12 mouse cellular contexts compared by ENCODE assay signal in the genomic region with DNA sequence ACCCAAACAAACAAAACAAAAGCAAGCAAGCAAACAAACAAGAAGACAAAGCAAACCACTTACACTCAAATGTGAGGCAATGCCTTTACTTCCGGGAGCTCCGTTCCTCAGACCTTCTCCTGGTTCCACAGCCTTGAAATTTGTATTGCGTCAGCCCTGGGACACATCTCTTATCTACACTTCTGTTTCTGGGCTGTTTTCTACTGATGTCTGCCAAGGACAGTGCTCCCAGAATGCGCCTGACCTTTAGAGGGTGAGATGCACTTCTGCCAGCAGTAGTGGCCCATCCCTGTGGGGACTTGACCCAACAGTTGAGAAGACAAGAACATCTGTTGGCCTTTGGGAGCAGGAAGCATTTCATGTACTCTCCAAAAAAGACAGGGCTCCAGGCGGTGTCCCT.
DNase-seq lines count a peak whose midpoint lies in the region; ATAC-seq and TF ChIP-seq lines count a peak whose summit lies in the region.
"Had no signal": no experiment of that assay in that cellular context is flagged by ENCODE, and none has a peak within 500 bp of the region (broad histone marks: within the 10 kb centered on the region; RNA-seq: fewer than 3 reads in every experiment).

No protein-coding gene starts in this region.

- DNase-seq in stomach, postnatal 0 days (ENCODE audit: low spot score): no peak
- peak; percentile 62 to 73 for DNase-seq in spleen, postnatal 4 days (ENCODE audit: low spot score in 2 of 2)
- DNase-seq in hindbrain, embryonic 11.5 days (ENCODE audit: low spot score): no peak
- no peak for DNase-seq in midbrain, embryonic 11.5 days (ENCODE audit: low spot score, missing footprints)
- no peak for DNase-seq in lung, postnatal 10 days
- DNase-seq: kidney, postnatal 4 days; midbrain, embryonic 14.5 days; retina, postnatal 1 day; thymus, postnatal 14 days had no signal

- no peak for TF ChIP-seq CTCF in stomach, postnatal 0 days (IDR thresholded peaks at IDR 0.05; ENCODE audit: low read depth)

- no peak for TF ChIP-seq EP300 in stomach, postnatal 0 days (optimal IDR thresholded peaks at IDR 0.05)

- H3K9ac ChIP-seq in stomach, embryonic 15.5 days: no peak overlapping the region
- no peak overlapping the region for H3K9ac ChIP-seq in stomach, postnatal 0 days (ENCODE audit: low read length)
- no peak overlapping the region for H3K9ac ChIP-seq in intestine, embryonic 16.5 days (ENCODE audit: low read depth, low read length)
- no peak overlapping the region for H3K9ac ChIP-seq in hindbrain, embryonic 11.5 days (ENCODE audit: low read depth, low read length)
- H3K9ac ChIP-seq in midbrain, embryonic 11.5 days (ENCODE audit: low read length): no peak overlapping the region

- H3K4me3 ChIP-seq in stomach, embryonic 15.5 days (replicated peaks): no peak overlapping the region
- no peak overlapping the region for H3K4me3 ChIP-seq in stomach, postnatal 0 days (ENCODE audit: low read depth, low read length)
- H3K4me3 ChIP-seq in intestine, embryonic 16.5 days (ENCODE audit: low read length): no peak overlapping the region
- H3K4me3 ChIP-seq in hindbrain, embryonic 11.5 days (ENCODE audit: low read depth, low read length): no peak overlapping the region
- no peak overlapping the region for H3K4me3 ChIP-seq in midbrain, embryonic 11.5 days (ENCODE audit: low read depth, low read length)

- H3K27me3 ChIP-seq in stomach, embryonic 15.5 days (replicated peaks): no peaks in the 10 kb centered on the region
- no peaks in the 10 kb centered on the region for H3K27me3 ChIP-seq in stomach, postnatal 0 days (ENCODE audit: control insufficient read depth, insufficient read depth, low read length)
- H3K27me3 ChIP-seq in intestine, embryonic 16.5 days (replicated peaks; ENCODE audit: control insufficient read depth, insufficient read depth, low read length): no peaks in the 10 kb centered on the region
- H3K27me3 ChIP-seq in hindbrain, embryonic 11.5 days (ENCODE audit: control insufficient read depth, insufficient read depth, low read length): no peaks in the 10 kb centered on the region
- no peaks in the 10 kb centered on the region for H3K27me3 ChIP-seq in midbrain, embryonic 11.5 days (ENCODE audit: control insufficient read depth, insufficient read depth, low read length)

- H3K9me3 ChIP-seq in stomach, embryonic 15.5 days: no peaks in the 10 kb centered on the region
- H3K9me3 ChIP-seq in stomach, postnatal 0 days (ENCODE audit: control insufficient read depth, low read length): no peaks in the 10 kb centered on the region
- no peaks in the 10 kb centered on the region for H3K9me3 ChIP-seq in intestine, embryonic 16.5 days (ENCODE audit: control insufficient read depth, low read length)
- H3K9me3 ChIP-seq in hindbrain, embryonic 11.5 days (ENCODE audit: control insufficient read depth, low read length): no peaks in the 10 kb centered on the region
- H3K9me3 ChIP-seq in midbrain, embryonic 11.5 days (ENCODE audit: control insufficient read depth, low read length): no peaks in the 10 kb centered on the region

- no peak overlapping the region for H3K4me2 ChIP-seq in stomach, embryonic 15.5 days
- H3K4me2 ChIP-seq in stomach, postnatal 0 days (replicated peaks; ENCODE audit: low read depth): no peak overlapping the region
- no peak overlapping the region for H3K4me2 ChIP-seq in intestine, embryonic 16.5 days (ENCODE audit: low read depth, low read length)
- no peak overlapping the region for H3K4me2 ChIP-seq in hindbrain, embryonic 11.5 days (replicated peaks; ENCODE audit: low read depth, low read length)
- H3K4me2 ChIP-seq in midbrain, embryonic 11.5 days: no peak overlapping the region

- no peaks in the 10 kb centered on the region for H3K4me1 ChIP-seq in stomach, embryonic 15.5 days
- H3K4me1 ChIP-seq in stomach, postnatal 0 days (replicated peaks; ENCODE audit: control insufficient read depth, insufficient read depth): no peaks in the 10 kb centered on the region
- no peaks in the 10 kb centered on the region for H3K4me1 ChIP-seq in intestine, embryonic 16.5 days (ENCODE audit: control insufficient read depth, insufficient read depth, low read length)
- H3K4me1 ChIP-seq in hindbrain, embryonic 11.5 days (replicated peaks; ENCODE audit: control insufficient read depth, insufficient read depth, low read length): no peaks in the 10 kb centered on the region
- H3K4me1 ChIP-seq in midbrain, embryonic 11.5 days (ENCODE audit: control insufficient read depth, insufficient read depth, low read length): peaks cover 5% of the 10 kb centered on the region; the same call in 1 of the 2 replicates

- no peaks in the 10 kb centered on the region for H3K36me3 ChIP-seq in stomach, embryonic 15.5 days
- no peaks in the 10 kb centered on the region for H3K36me3 ChIP-seq in stomach, postnatal 0 days (ENCODE audit: control insufficient read depth, insufficient read depth, low read length)
- no peaks in the 10 kb centered on the region for H3K36me3 ChIP-seq in intestine, embryonic 16.5 days (ENCODE audit: control insufficient read depth, insufficient read depth, low read length)
- H3K36me3 ChIP-seq in hindbrain, embryonic 11.5 days (ENCODE audit: control insufficient read depth, insufficient read depth, low read length): no peaks in the 10 kb centered on the region
- no peaks in the 10 kb centered on the region for H3K36me3 ChIP-seq in midbrain, embryonic 11.5 days (ENCODE audit: control insufficient read depth, insufficient read depth, low read length)

- WGBS in stomach, embryonic 15.5 days: 70% methylated on average over 5 of the region's 5 CpGs
- WGBS in stomach, postnatal 0 days: 75% methylated on average over 5 of the region's 5 CpGs
- WGBS in intestine, embryonic 16.5 days: 74% methylated on average over 5 of the region's 5 CpGs
- 85% methylated on average over 5 of the region's 5 CpGs for WGBS in hindbrain, embryonic 11.5 days
- 81% methylated on average over 5 of the region's 5 CpGs for WGBS in midbrain, embryonic 11.5 days

- no peak overlapping the region for H3K27ac ChIP-seq in stomach, embryonic 15.5 days
- H3K27ac ChIP-seq in stomach, postnatal 0 days (replicated peaks): no peak overlapping the region
- H3K27ac ChIP-seq in intestine, embryonic 16.5 days (ENCODE audit: low read length): no peak overlapping the region
- H3K27ac ChIP-seq in hindbrain, embryonic 11.5 days (ENCODE audit: low read depth, low read length): no peak overlapping the region
- H3K27ac ChIP-seq in midbrain, embryonic 11.5 days (ENCODE audit: low read depth, low read length): no peak overlapping the region

- ATAC-seq in stomach, embryonic 15.5 days (ENCODE audit: insufficient read depth, low FRiP score, low read depth): peak; percentile 85; the same call in 1 of the 2 replicates
- no peak for ATAC-seq in stomach, postnatal 0 days (ENCODE audit: low FRiP score, low TSS enrichment)
- ATAC-seq in common myeloid progenitor, adult 5-6 weeks (replicated peaks; ENCODE audit: low read depth, poor library complexity, severe bottlenecking): peak; percentile 50
- 0 out of 2 replicates have a peak, but pooled peaks have one; percentile 52 for ATAC-seq in intestine, embryonic 16.5 days
- ATAC-seq in hindbrain, embryonic 11.5 days (ENCODE audit: low FRiP score): no peak
- no peak for ATAC-seq in midbrain, embryonic 11.5 days (ENCODE audit: low FRiP score)

Comparison
In these comparisons a context has a peak if more than half of its experiments do, and no peak if none do; other contexts are left out.
1. ATAC-seq: peak in stomach, embryonic 15.5 days (single experiment), common myeloid progenitor, adult 5-6 weeks (single experiment) and intestine, embryonic 16.5 days (single experiment); none in stomach, postnatal 0 days (single experiment), hindbrain, embryonic 11.5 days (single experiment) and midbrain, embryonic 11.5 days (single experiment).
2. DNase-seq: peak in spleen, postnatal 4 days (2 of 2); none in stomach, postnatal 0 days (single experiment), hindbrain, embryonic 11.5 days (single experiment), midbrain, embryonic 11.5 days (single experiment) and lung, postnatal 10 days (single experiment).